Mouse (Mus musculus): ENCODE results near the gene Ndufb6. TPM values are rescaled to one million over a fixed set of nuclear protein-coding genes. Genes with fewer than 3 reads are reported as not detected.

Gene Ndufb6
- polyA plus RNA-seq, 2 experiments from 2014 or later: 142 to 147 TPM

Other genes starting within 250 kb of the Ndufb6 start
- gene Aco1, start 136.3 kb downstream of the Ndufb6 start, polyA plus RNA-seq (2017; shearing (Covaris generic)): 10 to 100 TPM; 20.3 to 22.6 TPM
- 10 to 100 TPM; 81.4 to 82.3 TPM for gene Ddx58, start 39.6 kb downstream of the Ndufb6 start, polyA plus RNA-seq (2017; shearing (Covaris generic))
- 10 to 100 TPM; 19.7 to 75.0 TPM for gene Smim27, start 9.8 kb downstream of the Ndufb6 start, polyA plus RNA-seq (2017; shearing (Covaris generic))
- gene Topors, start 9.6 kb downstream of the Ndufb6 start, polyA plus RNA-seq (2017; shearing (Covaris generic)): 10 to 100 TPM; 18.9 to 19.9 TPM
- gene Tmem215, start 192.8 kb upstream of the Ndufb6 start, polyA plus RNA-seq (2017; shearing (Covaris generic)): not detected

Data from activated CD4-positive, CD25-positive, alpha-beta regulatory T cell, adult 4 months (primary cell).